In genomic region chr7:117489973-117490372, GRCm38 (mm10) we compare ENCODE assay signal across 22 mouse cellular contexts.
DNase-seq lines count a peak whose midpoint lies in the region; ATAC-seq and TF ChIP-seq lines count a peak whose summit lies in the region.
"Had no signal": no experiment of that assay in that cellular context is flagged by ENCODE, and none has a peak within 500 bp of the region (broad histone marks: within the 10 kb centered on the region; RNA-seq: fewer than 3 reads in every experiment).

No protein-coding gene starts in this region.

- ATAC-seq in intestine, embryonic 16.5 days: peak; percentile 65
- ATAC-seq: forebrain, embryonic 13.5 days; forebrain, embryonic 15.5 days; forebrain, postnatal 0 days had no signal

- H3K4me1 ChIP-seq in intestine, embryonic 16.5 days (ENCODE audit: control insufficient read depth, insufficient read depth, low read length): no peaks in the 10 kb centered on the region
- peaks cover 11% of the 10 kb centered on the region; the same call in 1 of the 2 replicates for H3K4me1 ChIP-seq in small intestine, adult 2 months (ENCODE audit: control insufficient read depth, insufficient read depth, insufficient read length, low read length)

- no peak overlapping the region for H3K27ac ChIP-seq in intestine, embryonic 16.5 days (ENCODE audit: low read length)
- 0 out of 2 replicates have a peak overlapping the region, but pooled peaks have one; percentile 58 for H3K27ac ChIP-seq in small intestine, adult 2 months (ENCODE audit: insufficient read depth, low read depth, low read length)
- H3K27ac ChIP-seq: embryonic facial prominence, embryonic 13.5 days; embryonic facial prominence, embryonic 15.5 days; forebrain, embryonic 13.5 days had no signal

- TF ChIP-seq POLR2A in small intestine, adult 2 months (IDR thresholded peaks at IDR 0.05; ENCODE audit: low read depth, low read length): no peak

- H3K4me2 ChIP-seq in intestine, embryonic 16.5 days (ENCODE audit: low read depth, low read length): no peak overlapping the region
- H3K4me2 ChIP-seq: embryonic facial prominence, embryonic 13.5 days; embryonic facial prominence, embryonic 15.5 days; forebrain, embryonic 13.5 days; forebrain, embryonic 15.5 days had no signal

- no peaks in the 10 kb centered on the region for H3K9me3 ChIP-seq in intestine, embryonic 16.5 days (ENCODE audit: control insufficient read depth, low read length)
- H3K9me3 ChIP-seq: embryonic facial prominence, embryonic 13.5 days; embryonic facial prominence, embryonic 15.5 days; forebrain, embryonic 10.5 days; forebrain, embryonic 13.5 days; forebrain, embryonic 15.5 days had no signal

- H3K27me3 ChIP-seq in intestine, embryonic 16.5 days (replicated peaks; ENCODE audit: control insufficient read depth, insufficient read depth, low read length): no peaks in the 10 kb centered on the region
- no peaks in the 10 kb centered on the region for H3K27me3 ChIP-seq in small intestine, adult 2 months (ENCODE audit: control insufficient read depth, insufficient read depth, low read length)
- H3K27me3 ChIP-seq: embryonic facial prominence, embryonic 13.5 days; embryonic facial prominence, embryonic 15.5 days; forebrain, embryonic 13.5 days; forebrain, embryonic 15.5 days had no signal

- no peak for DNase-seq in spleen, adult 12 weeks (ENCODE audit: low spot score)
- no peak for DNase-seq in layer of hippocampus, adult 8-10 months (ENCODE audit: low spot score in 2 of 2)
- DNase-seq in lung, adult 18-20 months: no peak
- DNase-seq: adrenal gland, adult 2 months; adrenal gland, postnatal 10 days; adrenal gland, postnatal 25 days; cerebellum, adult 11 months; cerebellum, adult 18-20 months; cerebellum, adult 8-10 months; cerebellum, adult 9-11 months; cerebellum, postnatal 14 days; cerebellum, postnatal 36 days; embryo, embryonic 11 days; forebrain, postnatal 0 days had no signal

- TF ChIP-seq CTCF in small intestine, adult 2 months (IDR thresholded peaks at IDR 0.05; ENCODE audit: extremely low read depth, insufficient read length, insufficient replicate concordance, low read depth, low read length): no peak

- H3K9ac ChIP-seq in intestine, embryonic 16.5 days (ENCODE audit: low read depth, low read length): no peak overlapping the region
- H3K9ac ChIP-seq: embryonic facial prominence, embryonic 13.5 days; embryonic facial prominence, embryonic 15.5 days; forebrain, embryonic 13.5 days; forebrain, embryonic 15.5 days; forebrain, postnatal 0 days had no signal

- WGBS in intestine, embryonic 16.5 days: 63% methylated on average over 5 of the region's 5 CpGs
- 35% methylated on average over 5 of the region's 5 CpGs for WGBS in small intestine, adult 2 months

- H3K36me3 ChIP-seq in intestine, embryonic 16.5 days (ENCODE audit: control insufficient read depth, insufficient read depth, low read length): no peaks in the 10 kb centered on the region
- no peaks in the 10 kb centered on the region for H3K36me3 ChIP-seq in small intestine, adult 2 months (ENCODE audit: control insufficient read depth, insufficient read depth, low read length)
- H3K36me3 ChIP-seq: embryonic facial prominence, embryonic 13.5 days; embryonic facial prominence, embryonic 15.5 days; forebrain, embryonic 15.5 days had no signal

- no peak overlapping the region for H3K4me3 ChIP-seq in intestine, embryonic 16.5 days (ENCODE audit: low read length)
- H3K4me3 ChIP-seq in small intestine, adult 2 months (ENCODE audit: low read depth, low read length): no peak overlapping the region
- H3K4me3 ChIP-seq: embryonic facial prominence, embryonic 13.5 days; embryonic facial prominence, embryonic 15.5 days; erythroblast, embryonic 14.5 days; forebrain, embryonic 10.5 days; forebrain, embryonic 13.5 days; forebrain, embryonic 15.5 days had no signal
